Mouse (Mus musculus) lung, adult 2 months (tissue): Measurements from ENCODE around the gene Rabep1. TPM values are rescaled to one million over a fixed set of nuclear protein-coding genes. Genes with fewer than 3 reads are reported as not detected.
"Not testable (repeated sequence)": the region's sequence is repeated elsewhere in the genome, so short reads cannot be mapped to it uniquely, and the experiment has no call there.

ENCODE experiments used
- DNase-seq: peaks from one replicate; pipeline ENCODE4 v3.0.0; 2022
- H3K4me1 ChIP-seq: fragments of 200-500 bp; 2 replicates; pipeline ENCODE4 v1.6.1; 2011; ENCODE audit warnings: low read length; ENCODE audit not compliant: control insufficient read depth, insufficient read depth
- H3K4me3 ChIP-seq: fragments of 200-500 bp; replicated peaks from 2 replicates; pipeline ENCODE3; 2011; ENCODE audit warnings: low read depth, mild to moderate bottlenecking, control low read depth, low read length; ENCODE audit errors: extremely low read depth
- CTCF ChIP-seq: fragments of 200-500 bp; IDR thresholded peaks from 2 replicates; pipeline ENCODE4 v1.5.1; 2011; ENCODE audit warnings: mild to moderate bottlenecking, low read length, control low read depth; ENCODE audit not compliant: insufficient read depth
- POLR2A ChIP-seq: fragments of 200-500 bp; IDR thresholded peaks from 2 replicates; pipeline ENCODE4 v1.6.1; 2011; ENCODE audit warnings: low read depth, mild to moderate bottlenecking, control low read depth, low read length, borderline replicate concordance; ENCODE audit errors: extremely low read depth
- WGBS: fragments of 180-500 bp; shearing (Covaris S2); methylation state at CpG from one replicate; pipeline ENCODE4 v1.1.7; 2018; 5-methylcytosine and 5-hydroxymethylcytosine counted together
- polyA plus RNA-seq: library from polyadenylated mRNA; depleted of rRNA; stranded (reverse); fragments of >200 nt; gene quantifications from 2 replicates; pipeline ENCODE4 v1.2.3, GENCODE M21; 2012

The Rabep1 gene
- polyA plus RNA-seq, 1 experiment, result 3.4 TPM

DNA sequence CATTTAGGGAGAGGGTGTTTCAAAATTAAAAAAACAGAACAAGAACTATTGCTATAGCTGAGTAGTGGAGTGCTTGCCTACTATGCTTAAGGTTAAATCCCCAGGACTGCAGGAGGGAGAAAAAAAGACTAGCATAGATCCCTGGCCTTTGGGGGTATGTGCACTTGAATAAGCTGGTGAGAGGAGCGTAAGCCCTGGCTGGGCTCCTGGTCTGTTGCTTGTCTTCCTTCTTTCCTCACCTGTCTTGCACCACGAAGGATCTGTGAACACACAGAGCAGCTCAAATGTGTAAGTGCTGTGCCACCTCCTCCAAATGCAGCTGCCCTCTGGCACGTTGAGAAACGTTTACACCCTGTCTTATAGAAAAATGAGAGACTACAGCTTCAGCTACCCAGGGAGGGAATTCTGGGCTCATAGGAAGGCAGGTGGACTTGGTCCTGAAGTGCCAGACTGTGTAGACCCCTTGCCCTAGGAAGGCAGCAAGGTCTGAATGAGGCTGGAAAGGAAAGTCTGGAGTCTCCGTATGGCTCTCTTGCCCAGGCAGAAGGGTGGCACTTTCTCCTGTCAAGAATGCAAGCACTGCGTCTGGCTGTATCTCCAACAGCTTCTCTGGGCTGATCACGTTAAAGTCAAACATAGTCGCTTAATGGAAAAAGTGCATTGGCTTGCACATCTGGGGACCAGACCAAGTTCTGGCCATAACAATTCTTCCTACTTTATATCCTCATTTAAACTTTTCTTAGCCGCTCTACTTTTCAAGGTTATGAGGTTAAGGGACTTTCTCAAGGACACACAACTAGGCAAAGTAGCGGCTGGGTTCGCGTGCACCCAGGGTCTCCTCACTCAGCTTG, 652 bp upstream of the Rabep1 start:
- WGBS, result 23% methylated on average over 12 of the region's 12 CpGs
- H3K4me1 ChIP-seq, result peaks cover 12% of the 10 kb centered on the region
- peak overlapping the region; percentile 63 for H3K4me3 ChIP-seq
- DNase-seq, result no peak
- TF ChIP-seq POLR2A (no peak), CTCF (no peak)

DNA sequence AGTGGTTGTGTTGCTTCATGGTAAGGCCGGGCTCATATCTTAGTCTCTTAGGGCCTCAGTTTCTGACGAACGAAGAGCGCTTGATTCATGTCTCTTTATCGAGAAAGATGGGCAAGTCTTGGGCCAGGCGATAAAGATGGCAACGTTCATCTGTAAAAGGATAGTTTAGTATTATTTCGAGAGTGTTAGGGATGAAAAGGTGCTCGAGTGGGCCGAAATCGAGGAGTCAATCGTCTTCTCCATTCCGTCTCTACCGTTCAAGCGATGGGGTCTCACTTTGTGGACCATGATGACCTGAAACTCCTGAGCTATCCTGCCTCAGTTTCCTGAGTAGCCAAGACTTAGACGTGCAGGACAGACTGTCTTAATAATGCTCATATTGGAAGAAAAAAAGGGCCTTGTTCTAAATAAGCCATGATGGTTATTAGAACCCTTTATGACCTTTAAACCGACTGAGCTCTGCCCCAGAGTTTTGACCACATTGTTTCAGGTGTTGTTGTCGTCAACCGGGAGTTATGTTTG, 940 bp downstream of the Rabep1 start:
- Histone ChIP-seq H3K4me3 (peak overlapping the region; percentile 85), H3K4me1 (peaks cover 12% of the 10 kb centered on the region)
- WGBS, result 4% methylated on average over 19 of the region's 19 CpGs
- TF ChIP-seq POLR2A (no peak), CTCF (no peak)
- no peak for DNase-seq

DNA sequence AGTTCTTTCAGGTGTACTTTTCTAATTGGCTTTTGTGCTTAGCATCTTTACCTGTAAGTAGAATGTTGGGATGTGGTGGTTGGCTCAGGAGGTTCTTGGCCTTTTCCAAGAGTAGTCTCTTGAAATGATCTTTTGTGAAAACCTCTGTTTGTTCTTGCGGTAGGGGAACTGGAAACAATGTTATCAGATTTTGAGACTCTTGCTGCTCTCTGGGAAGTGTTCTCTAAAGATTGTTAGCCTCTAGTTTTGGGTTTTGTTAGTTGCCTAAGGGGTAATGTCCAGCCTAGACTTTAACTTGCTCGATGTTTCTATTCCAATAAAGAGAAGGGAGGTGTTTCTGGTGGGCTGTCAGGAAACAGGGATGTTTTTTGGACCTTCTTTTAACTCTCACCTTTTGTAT, 1.5 kb downstream of the Rabep1 start:
- 19% methylated on average over 2 of the region's 2 CpGs for WGBS
- DNase-seq, result no peak
- peak overlapping the region; percentile 17 for H3K4me3 ChIP-seq
- H3K4me1 ChIP-seq, result peaks cover 12% of the 10 kb centered on the region
- TF ChIP-seq CTCF (no peak), POLR2A (no peak)

DNA sequence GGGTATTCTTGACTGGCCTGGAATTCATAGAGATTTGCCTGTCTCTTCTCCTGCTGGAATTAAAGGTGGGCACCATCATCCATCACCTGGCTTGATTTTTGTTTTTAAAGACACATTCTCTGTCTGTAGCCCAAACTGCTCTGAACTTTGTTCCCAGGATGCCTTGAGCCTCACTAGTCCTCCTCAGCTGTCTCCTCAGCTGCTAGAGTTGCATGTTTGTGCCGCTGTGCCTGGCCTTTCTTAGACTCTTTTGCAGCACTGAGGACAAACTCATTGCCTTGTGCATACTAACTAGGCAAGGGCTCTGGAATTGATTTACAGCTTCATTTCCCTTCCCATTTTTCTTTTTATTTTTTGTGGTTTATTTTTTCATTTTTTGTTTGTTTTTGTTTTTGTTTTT, 15.8 kb downstream of the Rabep1 start:
- WGBS, result 93% methylated on average over 1 of the region's 1 CpGs
- Histone ChIP-seq H3K4me3 (no peak overlapping the region), H3K4me1 (peaks cover 2% of the 10 kb centered on the region; the same call in 1 of the 2 replicates)
- DNase-seq, result no peak
- TF ChIP-seq POLR2A (no peak), CTCF (no peak)

DNA sequence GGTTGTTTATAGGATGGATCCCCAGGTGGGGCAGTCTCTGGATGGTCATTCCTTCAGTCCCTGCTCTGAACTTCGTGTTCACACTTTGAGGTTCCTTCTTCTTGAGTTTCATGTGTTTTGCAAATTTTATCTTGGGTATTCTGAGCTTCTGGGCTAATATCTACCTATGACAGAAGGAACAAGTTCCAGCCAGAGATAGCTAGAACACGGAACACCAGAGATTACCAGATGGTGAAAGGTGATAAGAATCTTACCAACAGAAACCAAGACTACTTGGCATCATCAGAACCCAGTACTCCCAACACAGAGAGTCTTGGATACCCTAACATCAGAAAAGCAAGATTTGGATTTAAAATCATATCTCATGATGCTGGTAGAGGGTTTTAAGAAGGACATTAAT, 18.6 kb downstream of the Rabep1 start:
- H3K4me1 ChIP-seq, H3K4me3 ChIP-seq, DNase-seq: not testable (repeated sequence)
- 72% methylated on average over 2 of the region's 2 CpGs for WGBS

DNA sequence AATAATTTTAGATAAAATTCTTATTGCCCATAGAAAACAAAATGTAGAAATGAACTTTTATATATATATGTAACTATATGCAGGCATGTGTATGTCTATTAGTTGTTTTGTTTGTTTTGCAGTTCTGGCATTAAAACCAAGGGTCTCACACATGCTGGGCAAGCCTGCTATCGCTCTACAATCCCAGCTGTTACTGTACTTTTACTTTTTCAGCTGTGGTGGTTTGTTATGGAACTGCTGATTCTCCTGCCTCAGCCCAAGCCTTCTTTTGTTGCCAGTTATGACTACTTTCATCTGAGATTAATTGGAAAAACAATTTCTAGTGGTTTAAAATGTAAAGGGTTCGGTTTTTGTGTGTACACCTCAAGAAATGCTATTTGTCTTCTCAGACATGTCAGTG, 20.6 kb downstream of the Rabep1 start:
- H3K4me1 ChIP-seq, result peaks cover 2% of the 10 kb centered on the region; the same call in 1 of the 2 replicates
- WGBS, result 86% methylated on average over 2 of the region's 2 CpGs
- H3K4me3 ChIP-seq, result no peak overlapping the region
- DNase-seq, result no peak
- no peak for TF ChIP-seq CTCF

DNA sequence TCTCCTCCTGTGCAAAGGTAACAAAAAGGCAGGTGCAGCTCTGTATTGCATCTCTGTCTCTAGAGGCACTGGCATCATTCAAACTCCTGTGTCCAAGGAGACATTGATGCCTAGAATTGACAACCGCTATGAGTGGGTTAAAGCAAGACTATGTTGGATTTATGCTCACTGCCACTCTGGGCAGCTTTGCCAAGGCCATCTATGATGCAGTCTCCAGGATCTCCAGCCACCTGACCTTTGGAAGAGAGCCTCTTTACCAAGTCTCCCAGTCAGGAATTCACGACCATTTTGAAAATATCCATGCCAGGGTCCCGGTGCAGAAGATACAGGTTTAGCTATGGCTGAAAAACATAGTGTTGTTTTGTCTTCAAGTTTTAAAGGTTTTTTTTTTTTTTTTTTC, 24.7 kb downstream of the Rabep1 start:
- no peak for TF ChIP-seq POLR2A
- TF ChIP-seq CTCF, result no peak
- Histone ChIP-seq H3K4me3 (no peak overlapping the region), H3K4me1 (peaks cover 13% of the 10 kb centered on the region)
- DNase-seq, result no peak
- 88% methylated on average over 3 of the region's 3 CpGs for WGBS

DNA sequence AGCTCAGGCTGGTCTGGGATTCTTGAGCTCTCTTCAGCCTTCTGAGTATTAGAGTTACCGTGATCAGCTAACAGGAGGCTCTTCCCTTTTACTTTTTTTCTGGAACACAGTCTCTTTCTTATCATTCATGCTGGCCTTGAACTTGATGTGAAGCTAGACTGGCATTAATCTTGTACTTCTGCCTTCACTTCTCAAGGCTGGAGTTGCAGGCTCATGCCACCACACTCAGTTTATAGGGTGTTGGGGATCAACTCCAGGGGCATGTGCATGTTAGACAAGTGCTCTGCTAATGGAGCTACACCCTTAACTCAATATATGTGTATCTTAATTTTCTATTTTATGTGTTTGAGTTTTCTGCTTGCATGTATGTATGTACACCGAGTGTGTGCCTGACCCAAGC, 25.2 kb downstream of the Rabep1 start:
- TF ChIP-seq CTCF (no peak), POLR2A (no peak)
- H3K4me1 ChIP-seq, result peaks cover 13% of the 10 kb centered on the region
- H3K4me3 ChIP-seq, result no peak overlapping the region
- WGBS, result 83% methylated on average over 2 of the region's 2 CpGs
- DNase-seq, result no peak

DNA sequence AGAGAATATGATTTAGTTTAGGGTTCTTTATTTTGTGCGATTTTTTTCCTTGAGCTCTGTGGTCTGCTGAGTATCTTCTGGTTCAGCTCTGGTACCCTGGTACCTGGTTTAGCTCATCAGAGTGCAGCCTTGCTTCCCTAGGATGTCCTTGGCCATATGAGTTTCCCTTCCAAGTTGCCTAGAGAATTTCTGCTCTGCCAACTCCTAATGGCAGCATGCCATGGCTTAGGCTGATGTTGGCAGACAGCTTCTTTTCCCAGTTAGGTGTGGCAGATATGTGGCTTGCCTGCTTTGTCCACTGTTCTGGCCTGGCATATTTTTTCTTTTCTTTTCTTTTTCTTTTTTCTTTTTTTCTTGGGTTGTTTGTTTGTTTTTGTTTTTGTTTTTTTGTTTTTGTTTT, 25.8 kb downstream of the Rabep1 start:
- DNase-seq, result peak; percentile 50
- Histone ChIP-seq H3K4me3 (no peak overlapping the region), H3K4me1 (peaks cover 13% of the 10 kb centered on the region)
- TF ChIP-seq POLR2A, result no peak
- TF ChIP-seq CTCF, result no peak
- WGBS, result 69% methylated on average over 1 of the region's 1 CpGs

DNA sequence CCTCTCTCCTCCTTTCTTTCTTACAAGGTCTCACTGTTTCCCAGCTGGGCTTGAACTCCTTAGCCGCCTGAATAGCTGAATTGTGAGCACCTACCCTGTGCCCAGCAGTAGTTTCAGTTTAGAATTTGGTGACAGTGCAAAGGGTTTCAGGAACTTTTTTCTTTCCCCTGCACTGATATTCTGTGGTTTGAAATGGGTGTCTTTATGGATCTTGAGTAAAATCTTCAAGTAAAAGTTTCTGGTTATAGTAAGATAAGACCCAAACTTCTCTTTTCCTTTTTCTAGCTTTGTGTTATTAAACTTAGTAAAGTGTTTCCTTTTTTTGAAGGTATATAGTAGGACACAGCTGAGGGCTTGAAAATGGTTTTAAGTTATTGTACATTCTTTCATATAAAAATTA, 26.5 kb downstream of the Rabep1 start:
- no peak for DNase-seq
- no peak for TF ChIP-seq POLR2A
- no peak for TF ChIP-seq CTCF
- no peak overlapping the region for H3K4me3 ChIP-seq
- WGBS, result 88% methylated on average over 1 of the region's 1 CpGs
- H3K4me1 ChIP-seq, result peaks cover 13% of the 10 kb centered on the region
